Mouse (Mus musculus) c-Kit-negative CD71-positive TER-119-positive erythroid progenitor cells, embryonic 14.5 days (primary cell): Measurements from ENCODE around the gene Mecom.

Experiments
- DNase-seq: peaks from one replicate; pipeline ENCODE4 v3.0.0-alpha.2; 2013; ENCODE audit warnings: low read depth, low spot score

Gene Mecom

GRCm38 (mm10) chr3:29963447-29963846 lies 584.4 kb downstream of the Mecom start:
- no peak for DNase-seq

- no peak for DNase-seq
These were observed 588.8 kb downstream of the Mecom start for GRCm38 (mm10) chr3:29959051-29959450.

- DNase-seq, result no peak
These were observed 590.2 kb downstream of the Mecom start for GRCm38 (mm10) chr3:29957365-29958236.

GRCm38 (mm10) chr3:29953269-29953668 lies 594.5 kb downstream of the Mecom start:
- DNase-seq, result no peak

- DNase-seq, result no peak
These were observed 597.0 kb downstream of the Mecom start for GRCm38 (mm10) chr3:29950853-29951252.

GRCm38 (mm10) chr3:29903596-29904308 lies 644.1 kb downstream of the Mecom start:
- DNase-seq, result no peak
